Mouse (Mus musculus): ENCODE data around the gene Dnajc27. TPM values are rescaled to one million over a fixed set of nuclear protein-coding genes. Genes with fewer than 3 reads are reported as not detected.

Gene Dnajc27
- total RNA-seq (2012; rRNA removed) = 7.3 and 7.9 TPM in 2 replicates
- 10.1 and 10.3 TPM in 2 replicates for total RNA-seq (2014; rRNA removed)
- polyA plus RNA-seq (2012; ENCODE audit: insufficient read length, low read depth) = 9.8 and 10.2 TPM in 2 replicates

GRCm38 (mm10) chr12:4082132-4083001 is at the start of gene Dnajc27:
Gene Dnajc27 (plus strand): TSS chr12:4082583.
- Histone ChIP-seq H3K9ac (ENCODE audit: insufficient read depth, low read depth) (peak within 1 kb of the TSS; percentile 54), H3K4me1 (ENCODE audit: control insufficient read depth in 1 of 2, insufficient read depth in 2 of 2) (peaks cover 3 to 18% of the 10 kb centered on the region in 2 experiments; a peak in 2 of 4 replicates), H3K27me3 (replicated peaks) (no peaks in the 10 kb centered on the region), H3K9me3 (replicated peaks; ENCODE audit: low read length) (no peaks in the 10 kb centered on the region), H3K4me2 (ENCODE audit: insufficient read depth, low read depth, poor library complexity, severe bottlenecking) (peak within 1 kb of the TSS; percentile 88), H3K36me3 (replicated peaks in 1 of 2; ENCODE audit: control insufficient read depth in 1 of 2, insufficient read depth in 1 of 2, low read length in 1 of 2) (peaks cover 13 to 25% of the 10 kb centered on the region in 2 experiments), H3K4me3 (replicated peaks in 1 of 3; ENCODE audit: low read depth in 2 of 3, low read length in 2 of 3, poor library complexity in 1 of 3) (peak within 1 kb of the TSS; percentile 55 to 84 (median 64)), H3K79me2 (replicated peaks; ENCODE audit: control insufficient read depth, extremely low read depth, insufficient read depth, poor library complexity, severe bottlenecking) (peaks cover 12% of the 10 kb centered on the region), H3K27ac (ENCODE audit: insufficient read depth, low read depth) (peak within 1 kb of the TSS; percentile 95)
- in situ Hi-C loops (cut with MboI; ENCODE audit: low pct_ligation_motif_present, low pct_unique_long_range_greater_than_20kb, low sequenced_read_pairs) (loop anchor here (5.0 to 10.0 kb wide), 2 partner anchors 415 to 462 kb away; no protein-coding TSS in a partner anchor), dilution Hi-C loops (cut with MboI; ENCODE audit: extremely low pct_ligation_motif_present, extremely low pct_unique_long_range_greater_than_20kb, low sequenced_read_pairs) (no loop called here)
- peak; percentile 98 for DNase-seq (ENCODE audit: extremely low read depth)
- TF ChIP-seq SMC3 (IDR thresholded peaks at IDR 0.05; ENCODE audit: low read depth, low read length) = no peak
- TF ChIP-seq EP300 (IDR thresholded peaks at IDR 0.05; ENCODE audit: low read length) = no peak
- TF ChIP-seq RCOR1 (conservative IDR thresholded peaks at IDR 0.05; ENCODE audit: low read depth, low read length) = no peak
- TF ChIP-seq ETS1 (conservative IDR thresholded peaks at IDR 0.05; ENCODE audit: low read depth, low read length) = peak; percentile 30; the same call in 1 of the 2 replicates
- peak; percentile 59; the same call in 1 of the 2 replicates for TF ChIP-seq ELF1 (IDR thresholded peaks at IDR 0.05; ENCODE audit: low read depth, low read length)
- peak; percentile 93 for TF ChIP-seq POLR2A (IDR thresholded peaks at IDR 0.05; ENCODE audit: low read depth, low read length)
- no peak for TF ChIP-seq PAX5 (IDR thresholded peaks at IDR 0.05; ENCODE audit: low read length)
- peak; percentile 75 for TF ChIP-seq UBTF (IDR thresholded peaks at IDR 0.05; ENCODE audit: low read depth, low read length)
- TF ChIP-seq USF2 (conservative IDR thresholded peaks at IDR 0.05; ENCODE audit: low read depth, low read length) = 0 out of 2 replicates have a peak, but pooled peaks have one; percentile 7
- no peak for TF ChIP-seq JUND (conservative IDR thresholded peaks at IDR 0.05; ENCODE audit: low read depth, low read length)
- peak; percentile 92 for TF ChIP-seq SIN3A (IDR thresholded peaks at IDR 0.05; ENCODE audit: low read length)
- no peak for TF ChIP-seq ZKSCAN1 (IDR thresholded peaks at IDR 0.05; ENCODE audit: borderline replicate concordance, low read depth, low read length)
- TF ChIP-seq POLR2AphosphoS2 (IDR thresholded peaks at IDR 0.05; ENCODE audit: low read depth, low read length) = peak; percentile 68; the same call in 1 of the 2 replicates
- peak; percentile 7; the same call in 1 of the 2 replicates for TF ChIP-seq JUN (IDR thresholded peaks at IDR 0.05; ENCODE audit: insufficient read depth, low read depth, low read length)
- peak; percentile 64 for TF ChIP-seq HCFC1 (IDR thresholded peaks at IDR 0.05; ENCODE audit: low read depth, low read length)
- TF ChIP-seq MAFK (IDR thresholded peaks at IDR 0.05; ENCODE audit: insufficient replicate concordance, low read length) = no peak
- TF ChIP-seq NELFE (IDR thresholded peaks at IDR 0.05; ENCODE audit: low read depth, low read length) = peak; percentile 93
- no peak for TF ChIP-seq ZNF384 (IDR thresholded peaks at IDR 0.05; ENCODE audit: low read depth, low read length)
- TF ChIP-seq ZC3H11A (IDR thresholded peaks at IDR 0.05; ENCODE audit: low read depth, low read length) = no peak
- peak; percentile 98 for TF ChIP-seq MAX (IDR thresholded peaks at IDR 0.05; ENCODE audit: low read length)
- peak; percentile 67; the same call in 1 of the 2 replicates for TF ChIP-seq KAT2A (IDR thresholded peaks at IDR 0.05; ENCODE audit: insufficient replicate concordance, low read length)
- no peak for TF ChIP-seq E2F4 (IDR thresholded peaks at IDR 0.05; ENCODE audit: insufficient replicate concordance, low read depth, low read length)
- peak; percentile 99 for TF ChIP-seq CHD2 (IDR thresholded peaks at IDR 0.05; ENCODE audit: low read length)
- peak; percentile 97 for TF ChIP-seq MYC (IDR thresholded peaks at IDR 0.05; ENCODE audit: low read depth, low read length)
- TF ChIP-seq USF1 (IDR thresholded peaks at IDR 0.05; ENCODE audit: low read depth, low read length) = peak; percentile 65
- TF ChIP-seq TBP (conservative IDR thresholded peaks at IDR 0.05; ENCODE audit: low read depth, low read length) = 0 out of 2 replicates have a peak, but pooled peaks have one; percentile 18
- 0 out of 2 replicates have a peak, but pooled peaks have one; percentile 59 for TF ChIP-seq MAZ (IDR thresholded peaks at IDR 0.05; ENCODE audit: low read depth, low read length)
- peak; percentile 76 for TF ChIP-seq TCF12 (IDR thresholded peaks at IDR 0.05; ENCODE audit: low read depth, low read length)
- no peak for TF ChIP-seq RAD21 (IDR thresholded peaks at IDR 0.05; ENCODE audit: low read depth, low read length)
- no peak for TF ChIP-seq CTCF (conservative IDR thresholded peaks at IDR 0.05 in 1 of 2, IDR thresholded peaks at IDR 0.05 in 1 of 2; ENCODE audit: low read depth in 2 of 2, low read length in 2 of 2)
- no peak for TF ChIP-seq CHD1 (IDR thresholded peaks at IDR 0.05; ENCODE audit: low read depth, low read length)
- peak; percentile 92 for TF ChIP-seq ZMIZ1 (IDR thresholded peaks at IDR 0.05; ENCODE audit: low read depth, low read length)
- peak; percentile 76; the same call in 1 of the 2 replicates for TF ChIP-seq MEF2A (IDR thresholded peaks at IDR 0.05; ENCODE audit: borderline replicate concordance, low read depth, low read length)
- peak; percentile 94 for TF ChIP-seq MXI1 (IDR thresholded peaks at IDR 0.05; ENCODE audit: low read depth, low read length)
- no peak for TF ChIP-seq GABPA (IDR thresholded peaks at IDR 0.05; ENCODE audit: insufficient replicate concordance, low read depth, low read length)
- TF ChIP-seq BHLHE40 (IDR thresholded peaks at IDR 0.05; ENCODE audit: low read depth, low read length) = peak; percentile 87
- 0 out of 2 replicates have a peak, but pooled peaks have one; percentile 5 for TF ChIP-seq NRF1 (IDR thresholded peaks at IDR 0.05; ENCODE audit: low read depth, low read length)
